Mouse (Mus musculus) retina, embryonic 14.5 days (tissue): ENCODE results near the gene Rtn4rl1.
A peak's percentile ranks its signal among the peaks of the same experiment; 100 is the strongest.
"Not testable (repeated sequence)": the region's sequence is repeated elsewhere in the genome, so short reads cannot be mapped to it uniquely, and the experiment has no call there.

ENCODE experiments used
- DNase-seq: peaks from one replicate; pipeline ENCODE4 v3.0.0-alpha.2; 2015; ENCODE audit warnings: low spot score

Gene Rtn4rl1

GRCm38 (mm10) chr11:75278115-75278514 lies 84.5 kb downstream of the Rtn4rl1 start:
- DNase-seq, result no peak

DNA sequence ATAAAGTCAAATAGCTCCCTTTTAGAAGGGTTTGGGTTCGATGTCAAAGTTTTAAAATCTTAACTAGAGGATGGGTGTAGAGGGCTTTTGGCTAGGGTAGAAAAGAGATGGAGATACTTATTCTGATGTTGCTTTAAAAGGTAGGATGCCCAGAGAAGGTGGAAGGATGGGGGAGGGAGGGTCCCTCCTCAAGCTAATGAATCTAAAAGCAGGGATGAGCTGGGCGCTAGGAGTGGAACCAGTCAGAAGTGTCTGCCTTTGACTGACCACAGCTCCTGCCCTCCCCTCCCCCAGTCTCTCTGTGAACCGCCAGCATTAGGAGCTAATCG lies 85.4 kb downstream of the Rtn4rl1 start:
- DNase-seq, result no peak

- peak; percentile 83 for DNase-seq
These were observed 85.9 kb downstream of the Rtn4rl1 start for GRCm38 (mm10) chr11:75279342-75280065.

DNA sequence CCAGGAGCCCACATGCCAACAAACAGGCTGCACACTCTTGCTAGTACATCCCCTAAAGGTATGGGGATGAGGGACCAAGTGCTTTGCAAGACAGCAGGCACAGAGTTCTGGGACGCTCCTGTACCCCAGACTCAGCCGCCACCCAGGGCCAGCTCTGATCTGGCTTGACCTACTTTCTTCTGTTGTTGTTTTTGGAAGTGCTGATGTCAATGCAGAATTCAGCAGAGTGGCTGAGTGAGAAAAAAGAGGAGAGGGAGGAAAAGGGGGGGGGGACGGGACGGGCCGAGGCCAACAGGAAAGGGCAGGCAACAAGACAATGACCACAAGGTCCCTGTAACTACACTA lies 86.5 kb downstream of the Rtn4rl1 start:
- DNase-seq, result no peak

GRCm38 (mm10) chr11:75280435-75281001 lies 86.9 kb downstream of the Rtn4rl1 start:
- peak; percentile 32 for DNase-seq

- DNase-seq, result peak; percentile 55
These were observed 88.0 kb downstream of the Rtn4rl1 start for GRCm38 (mm10) chr11:75281380-75282256.

DNA sequence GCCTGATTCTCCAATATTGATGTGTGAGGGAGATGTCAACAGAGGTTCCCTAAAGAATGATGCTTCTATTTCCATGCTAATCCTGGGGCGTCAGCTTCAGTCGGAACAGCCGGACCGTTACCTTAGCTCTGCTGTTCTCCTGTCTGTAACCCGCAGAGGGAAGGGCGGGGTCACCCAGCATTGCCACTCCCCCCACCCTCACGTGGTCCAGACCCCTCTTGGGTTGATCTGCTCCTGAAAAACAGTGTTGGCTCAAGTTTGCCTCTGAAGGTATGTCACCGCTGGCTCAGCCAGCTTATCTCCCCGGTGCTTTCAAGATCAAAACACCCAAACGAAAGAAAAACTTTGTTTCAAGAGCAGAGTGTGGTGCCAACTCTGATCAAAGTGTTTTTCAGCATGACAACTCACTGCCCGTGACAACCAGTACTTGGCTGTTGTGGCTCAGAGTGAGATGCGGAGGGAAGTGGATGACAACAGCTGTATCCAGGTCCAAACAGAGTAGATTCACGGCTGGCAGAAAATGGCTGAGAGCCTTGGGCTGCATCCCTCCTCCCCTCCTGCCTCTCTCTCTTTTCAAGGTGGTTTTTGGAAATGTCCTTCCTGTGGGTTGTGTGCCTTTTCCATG lies 89.0 kb downstream of the Rtn4rl1 start:
- DNase-seq, result peak; percentile 56

GRCm38 (mm10) chr11:75283784-75284183 lies 90.2 kb downstream of the Rtn4rl1 start:
- DNase-seq, result not testable (repeated sequence)

DNA sequence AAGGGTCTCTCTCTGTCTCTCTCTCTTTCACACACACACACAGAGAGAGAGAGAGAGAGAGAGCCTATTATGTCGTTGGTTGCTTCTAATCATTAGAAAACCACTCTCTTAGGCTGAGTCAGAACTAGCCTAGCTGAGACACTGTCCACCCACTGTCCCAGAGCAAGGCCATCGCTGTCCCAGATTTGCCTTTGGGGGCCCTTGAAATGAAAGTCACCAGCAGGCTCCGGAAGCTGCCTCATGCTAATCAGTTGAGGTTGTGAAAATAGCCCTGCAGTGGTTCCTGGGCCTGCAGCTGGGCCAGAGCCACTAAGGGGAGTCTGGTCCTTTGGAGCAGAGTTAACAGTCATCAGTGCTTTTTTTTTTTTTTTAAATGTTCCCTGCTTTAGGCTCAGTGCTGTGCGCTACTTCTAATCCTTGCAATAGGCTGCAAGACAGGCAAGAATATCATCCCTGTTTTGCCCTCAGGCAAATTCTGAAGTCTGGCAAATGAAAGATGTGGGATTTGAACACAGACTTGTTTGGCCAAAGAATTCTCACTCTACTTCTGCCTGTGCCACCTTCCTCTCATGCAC lies 92.4 kb downstream of the Rtn4rl1 start:
- no peak for DNase-seq

DNA sequence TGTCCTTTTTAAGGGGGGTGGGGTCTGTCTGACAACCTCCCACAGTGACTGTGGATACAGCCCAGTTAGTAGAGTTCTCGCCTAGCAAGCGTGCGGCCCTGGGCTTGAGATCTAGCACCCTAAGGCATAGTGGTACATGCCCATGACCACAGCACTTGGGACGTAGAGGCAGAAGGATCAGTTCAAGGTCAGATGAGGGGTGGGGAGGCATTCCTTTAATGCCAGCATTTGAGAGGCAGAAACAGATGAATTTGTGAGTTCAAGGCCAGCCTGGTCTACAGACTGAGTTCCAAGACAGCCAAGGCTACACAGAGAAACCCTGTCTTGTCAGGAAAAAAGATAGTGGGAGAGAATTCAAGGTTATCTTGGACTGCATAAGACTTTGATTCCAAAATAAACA lies 93.3 kb downstream of the Rtn4rl1 start:
- DNase-seq, result no peak

DNA sequence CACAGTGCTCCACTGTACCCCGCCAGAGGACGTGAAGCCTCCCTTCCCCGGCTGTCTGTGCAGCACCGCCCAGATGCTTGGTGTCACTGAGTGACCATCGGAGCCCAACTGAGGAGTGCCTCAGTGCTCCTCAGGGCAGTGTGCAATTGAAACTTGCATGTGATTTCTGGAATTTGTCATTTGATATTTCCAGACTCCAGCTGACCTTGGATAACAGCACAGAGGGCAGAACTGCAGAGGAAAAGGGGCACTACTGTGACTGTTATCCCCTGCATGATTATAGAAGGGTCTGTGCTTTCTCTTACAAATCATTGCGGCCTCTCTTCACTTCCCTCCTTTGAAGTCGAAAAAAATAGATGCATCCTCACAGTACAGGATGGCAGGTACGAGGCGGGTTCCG lies 94.4 kb downstream of the Rtn4rl1 start:
- no peak for DNase-seq

- no peak for DNase-seq
These were observed 94.9 kb downstream of the Rtn4rl1 start for GRCm38 (mm10) chr11:75288517-75288916.

GRCm38 (mm10) chr11:75289120-75289519 lies 95.5 kb downstream of the Rtn4rl1 start:
- DNase-seq, result no peak

DNA sequence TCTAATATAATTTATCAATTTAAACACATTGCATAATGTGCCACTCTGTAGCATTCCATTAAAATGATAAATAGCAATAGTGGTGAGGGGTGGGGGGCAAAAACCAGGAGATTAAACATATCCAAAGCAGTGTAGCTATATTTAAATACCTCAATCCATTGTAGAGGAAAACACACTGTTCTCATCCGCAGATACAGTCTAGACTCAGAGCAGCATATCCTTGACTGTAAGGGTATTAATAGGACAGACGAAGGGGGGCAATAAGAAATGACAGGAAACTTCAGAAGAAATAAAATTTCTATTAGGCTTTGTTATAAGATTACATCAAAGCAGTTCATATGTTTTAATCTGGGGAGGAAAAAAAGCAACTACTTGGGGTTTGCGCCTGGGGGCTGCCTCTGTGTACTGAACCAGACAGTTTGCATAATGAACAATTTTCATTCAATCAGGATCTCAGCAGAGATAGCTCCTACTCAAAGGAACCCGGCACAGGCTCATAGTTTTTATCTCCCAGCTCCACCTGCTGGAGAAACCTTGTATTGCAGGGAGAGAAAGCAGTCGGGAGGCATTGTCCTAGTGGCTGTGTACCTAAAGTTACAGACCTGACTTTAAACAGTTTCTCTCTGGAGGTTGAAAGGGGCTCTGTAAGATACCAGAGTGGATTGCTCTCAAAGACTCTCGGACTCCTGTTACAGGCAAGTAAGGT lies 97.1 kb downstream of the Rtn4rl1 start:
- peak; percentile 97 for DNase-seq

- DNase-seq, result peak; percentile 54
These were observed 98.0 kb downstream of the Rtn4rl1 start for GRCm38 (mm10) chr11:75291389-75292215.

DNA sequence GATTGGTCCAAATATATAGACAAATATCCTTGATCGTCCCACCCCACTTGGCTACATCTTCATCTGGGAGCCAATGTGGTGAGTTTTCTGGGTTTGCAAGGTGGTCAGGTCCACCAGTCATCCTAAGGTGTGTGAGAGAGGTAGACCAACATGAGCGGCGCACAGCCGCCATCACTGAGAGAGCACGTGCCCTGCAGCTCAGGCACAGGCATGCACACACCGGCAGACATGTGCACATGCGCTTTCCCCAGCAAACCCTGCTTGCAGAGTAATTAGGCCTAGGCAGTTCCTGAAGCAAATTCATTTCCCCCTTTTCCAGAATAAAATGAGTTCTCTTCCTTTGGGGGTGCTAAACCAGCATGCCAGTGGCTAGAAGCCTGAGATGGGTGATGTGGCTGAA lies 98.7 kb downstream of the Rtn4rl1 start:
- DNase-seq, result no peak

DNA sequence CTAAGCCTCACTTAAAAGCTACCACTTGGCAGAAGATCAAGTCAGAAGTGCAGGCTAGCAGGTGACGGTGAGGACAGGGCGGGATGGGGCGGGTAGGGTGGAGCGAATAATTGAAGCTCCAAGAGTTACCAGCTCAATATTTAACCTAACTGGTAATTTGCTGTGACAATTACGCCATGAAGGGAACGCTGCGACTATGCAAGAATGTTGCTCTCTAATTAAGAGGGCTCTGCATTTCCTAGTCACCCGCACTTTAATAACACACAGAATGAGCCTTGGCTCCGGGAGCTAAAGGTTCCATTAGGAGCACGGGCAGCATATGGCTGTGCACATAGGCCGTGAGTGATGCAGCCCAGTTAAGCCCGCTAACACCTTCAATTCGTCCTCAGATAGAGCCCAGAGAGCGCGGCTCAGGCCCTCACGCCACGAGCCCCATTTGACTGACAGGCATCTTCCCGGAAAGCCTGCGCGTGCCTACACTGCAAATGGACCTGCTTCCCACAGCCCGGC lies 100.3 kb downstream of the Rtn4rl1 start:
- peak; percentile 42 for DNase-seq

DNA sequence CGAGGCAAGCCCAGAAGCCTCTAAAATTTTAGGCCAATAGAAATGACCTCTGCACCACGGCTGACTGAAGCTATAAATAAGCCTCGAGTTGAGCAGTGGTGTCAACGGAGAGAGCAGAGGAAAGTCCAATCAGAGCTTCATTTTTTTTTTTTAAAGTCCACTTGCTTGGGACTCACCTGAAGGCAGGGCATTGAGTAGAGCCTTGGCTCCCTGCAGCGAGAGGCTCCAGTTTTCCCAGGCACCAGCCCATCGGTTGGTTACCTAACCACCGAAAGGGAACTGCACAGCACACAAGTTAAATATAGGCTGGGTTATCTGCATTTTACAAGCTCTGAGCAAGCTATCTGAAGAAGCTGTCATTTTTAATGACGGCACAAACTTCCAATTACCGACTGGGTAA lies 101.3 kb downstream of the Rtn4rl1 start:
- no peak for DNase-seq

- DNase-seq, result not testable (repeated sequence)
These were observed 102.0 kb downstream of the Rtn4rl1 start for GRCm38 (mm10) chr11:75295534-75295933.

DNA sequence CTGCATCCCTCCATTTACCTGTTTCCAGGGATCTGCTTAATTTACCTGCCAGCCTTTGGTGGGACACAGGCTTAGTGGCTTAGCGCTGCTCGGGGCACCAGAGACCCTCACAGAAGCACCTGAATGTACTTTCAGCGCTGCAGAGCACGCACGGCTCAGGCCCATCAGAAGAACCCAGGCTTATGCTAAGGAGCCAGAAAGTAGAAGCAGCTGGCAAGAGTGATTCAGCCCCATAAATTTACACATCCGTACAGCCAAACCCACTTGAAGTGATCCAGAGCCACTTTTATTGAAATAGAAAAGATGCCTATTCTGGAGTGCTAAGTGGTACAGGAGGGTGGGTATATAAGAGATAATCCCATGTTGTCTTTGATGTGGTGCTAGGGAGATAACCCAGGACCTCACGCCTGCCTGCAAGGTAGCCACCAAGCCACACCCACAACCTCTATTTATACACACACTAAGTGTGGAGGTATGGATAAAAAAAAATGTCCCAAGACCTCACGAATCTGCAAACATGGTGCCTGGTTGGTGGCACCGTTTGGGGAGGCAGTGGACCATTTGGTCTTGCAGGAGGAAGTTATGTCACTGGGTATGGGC lies 102.9 kb downstream of the Rtn4rl1 start:
- no peak for DNase-seq
